Mouse (Mus musculus) cerebellum, adult (tissue): ENCODE measurements around the gene Thrsp.
"Not testable (repeated sequence)": the region's sequence is repeated elsewhere in the genome, so short reads cannot be mapped to it uniquely, and the experiment has no call there.

Experiments
- ATAC-seq: cut with Nextera tagmentation; 2 replicates; pipeline ENCODE4 v1.9.2; 2017; ENCODE audit warnings: mild to moderate bottlenecking, moderate library complexity, mixed read lengths; ENCODE audit not compliant: insufficient number of reproducible peaks, low FRiP score, low TSS enrichment

The Thrsp gene

DNA sequence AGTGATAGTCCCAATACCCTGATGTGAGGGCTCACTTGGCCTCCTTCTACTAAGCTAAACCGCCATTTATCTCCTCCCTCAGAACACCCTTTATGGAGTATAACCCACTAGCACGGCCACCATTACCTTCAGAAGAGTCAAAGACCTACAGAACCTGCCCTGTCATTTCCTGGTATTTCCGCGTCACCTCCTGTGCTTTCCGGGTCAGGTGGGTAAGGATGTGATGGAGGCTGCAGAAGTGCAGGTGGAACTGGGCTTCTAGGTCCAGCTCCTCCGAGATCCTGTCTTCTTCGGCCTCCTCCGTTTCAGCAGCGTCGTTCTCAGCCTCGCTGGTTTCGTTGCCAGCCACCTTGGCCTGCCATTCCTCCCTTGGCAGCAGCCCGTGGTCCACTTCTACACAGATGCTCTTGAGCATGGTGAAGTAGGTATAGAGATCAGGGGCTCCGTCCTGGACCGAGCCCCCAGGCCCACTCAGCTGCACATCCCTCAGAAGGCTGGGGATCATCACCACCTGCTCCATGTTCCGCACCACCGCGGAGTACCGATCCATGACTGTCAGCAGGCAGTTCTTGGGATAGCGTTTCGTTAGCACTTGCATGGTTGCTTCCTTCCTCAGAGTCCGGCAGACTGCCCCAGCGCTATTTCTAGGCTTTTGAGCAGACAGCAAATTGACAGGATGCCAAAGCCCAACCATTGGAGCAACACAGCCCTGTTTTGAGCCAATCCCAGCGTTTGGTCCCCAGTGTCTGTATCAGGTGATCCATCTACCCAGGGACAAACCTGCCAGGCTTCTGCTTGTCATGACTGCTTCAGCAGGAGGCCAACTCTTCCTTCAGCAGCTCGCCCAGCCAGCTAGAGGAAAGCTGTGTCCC is at the start of gene Thrsp:
Gene Thrsp (minus strand): TSS at position 825 of the 872 bp plus-strand sequence.
- ATAC-seq = peak; percentile 88

DNA sequence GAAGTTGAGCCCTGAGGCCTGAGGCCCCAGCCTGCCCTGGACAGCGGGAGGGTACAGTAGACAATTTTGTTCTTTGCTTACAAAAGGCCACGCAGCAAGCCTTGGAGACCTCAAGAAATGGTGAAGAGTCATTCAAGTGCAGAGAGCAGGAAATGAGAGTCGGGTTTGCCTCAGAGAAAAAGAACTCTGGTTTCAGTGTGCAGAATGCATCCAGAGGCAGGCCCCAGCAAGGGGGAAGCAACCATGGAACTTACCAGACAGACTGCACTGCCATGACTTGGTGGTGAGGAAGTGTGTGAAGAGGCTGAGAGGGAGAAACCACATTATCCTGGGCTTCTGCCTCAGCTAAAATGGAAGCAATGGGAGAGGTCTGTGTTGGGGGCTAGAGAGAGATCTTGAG is 38.0 kb upstream of the Thrsp start:
- ATAC-seq = no peak

DNA sequence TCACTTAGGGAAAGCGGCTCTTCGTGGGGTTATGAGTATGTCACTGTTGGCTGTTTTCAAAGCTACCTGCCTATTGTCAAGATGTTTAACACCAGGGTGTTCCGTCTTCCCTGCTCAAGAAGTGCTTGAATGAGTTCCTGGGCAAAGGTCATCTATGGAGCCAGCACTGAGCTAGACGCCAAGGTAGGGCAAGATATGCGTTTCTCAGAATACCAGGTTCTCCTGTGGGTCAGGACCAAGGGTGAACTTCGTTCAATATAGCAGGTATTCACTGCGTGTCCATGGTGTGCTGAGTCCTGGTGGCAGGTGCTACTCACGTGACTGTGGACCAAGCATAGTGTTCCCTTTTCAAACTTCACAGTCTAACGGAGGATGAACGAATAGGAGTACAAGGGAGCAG is 37.3 kb upstream of the Thrsp start:
- no peak for ATAC-seq

DNA sequence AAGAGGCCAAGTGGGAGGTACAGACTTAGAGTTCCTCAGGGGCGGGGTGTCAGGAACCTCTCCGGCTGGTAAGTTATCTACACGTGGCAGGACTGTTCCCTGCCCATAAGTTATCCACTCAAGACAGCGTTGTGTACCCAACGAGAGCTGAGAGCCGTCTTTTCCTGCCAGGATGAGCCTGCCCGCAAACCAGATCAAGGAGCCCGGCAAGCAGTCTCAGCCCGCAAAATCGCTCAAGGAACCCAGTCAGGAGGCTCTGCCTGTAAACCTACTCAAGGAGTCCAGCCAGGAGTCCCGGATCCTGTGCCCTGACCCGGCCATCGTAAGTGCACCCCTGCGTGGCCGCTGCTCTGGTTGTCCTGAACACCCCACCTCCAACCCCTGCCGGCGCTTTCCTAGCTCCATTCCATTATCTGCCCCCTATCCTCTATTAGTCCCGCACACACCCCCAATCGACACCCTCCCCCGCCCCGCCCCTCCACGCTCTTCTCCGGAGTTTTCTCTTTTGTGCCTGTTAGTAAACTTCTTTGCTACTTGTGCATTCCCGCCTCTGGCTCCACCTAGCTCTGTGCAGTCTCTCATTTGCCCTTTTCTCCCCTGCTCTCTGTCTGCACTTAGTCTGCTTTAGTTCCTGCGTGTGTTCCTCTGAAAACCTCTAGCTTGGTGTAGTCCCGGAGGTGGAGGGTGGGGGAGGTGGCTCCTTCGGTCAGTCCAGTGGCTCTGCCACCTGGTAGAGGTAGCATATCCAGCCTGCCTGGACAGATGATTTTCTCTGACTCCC is 35.8 kb upstream of the Thrsp start:
- no peak for ATAC-seq

- no peak for ATAC-seq
These were observed 34.7 kb upstream of the Thrsp start for GRCm38 (mm10) chr7:97452196-97452595.

DNA sequence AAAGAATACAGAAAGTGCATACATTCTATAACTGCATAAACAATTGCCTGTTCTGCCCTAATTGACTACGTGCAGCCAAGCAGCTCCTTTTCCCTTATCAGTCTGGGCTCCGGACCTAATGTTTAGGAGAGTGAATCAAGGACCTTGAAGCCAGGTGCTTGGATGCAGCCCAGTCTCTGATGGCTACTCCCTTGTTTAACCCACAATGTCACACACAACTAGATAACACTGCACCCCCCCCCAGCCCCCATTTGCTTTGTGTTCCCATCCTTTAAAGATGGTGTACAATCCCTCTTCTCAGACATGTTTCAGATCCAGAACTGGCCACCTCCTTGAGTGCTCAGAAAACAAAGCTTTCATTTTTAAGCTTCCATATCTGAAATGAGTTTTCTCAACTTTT is 33.5 kb upstream of the Thrsp start, which contains the start of gene Kctd14:
Gene Kctd14 (plus strand): TSS at position 301 of the 400 bp plus-strand sequence.
- not testable (repeated sequence) for ATAC-seq

- ATAC-seq = no peak
These were observed 29.6 kb upstream of the Thrsp start for GRCm38 (mm10) chr7:97447050-97447531.

DNA sequence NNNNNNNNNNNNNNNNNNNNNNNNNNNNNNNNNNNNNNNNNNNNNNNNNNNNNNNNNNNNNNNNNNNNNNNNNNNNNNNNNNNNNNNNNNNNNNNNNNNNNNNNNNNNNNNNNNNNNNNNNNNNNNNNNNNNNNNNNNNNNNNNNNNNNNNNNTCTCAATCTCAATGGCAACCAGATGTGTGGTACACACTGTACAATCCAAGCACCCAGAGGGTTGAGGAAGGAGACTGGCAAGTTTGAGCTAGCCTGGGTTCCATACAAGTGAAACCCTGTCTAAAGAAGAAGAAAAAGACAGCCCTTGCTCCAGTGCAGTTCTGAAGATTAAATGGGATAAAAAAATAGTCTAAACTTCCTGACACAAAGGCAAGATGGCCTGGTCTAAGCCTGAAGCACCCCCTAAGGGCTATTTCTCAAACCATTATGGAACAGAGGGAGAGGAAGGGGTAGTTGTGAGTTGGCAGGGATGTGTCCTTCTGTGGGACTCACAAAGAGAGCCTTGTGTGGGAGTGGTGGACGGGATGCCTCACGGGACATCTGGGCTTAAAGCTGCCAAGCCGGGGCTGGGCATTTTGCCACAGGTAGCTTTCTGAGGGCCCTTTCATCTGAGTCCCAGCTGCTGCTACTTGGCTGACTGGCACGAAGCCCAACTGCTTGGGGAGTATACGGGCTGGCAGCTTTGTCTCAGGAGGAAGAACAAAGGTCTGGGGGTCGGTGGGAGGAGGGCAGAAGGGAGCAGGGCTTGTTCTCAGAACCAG is 28.8 kb upstream of the Thrsp start:
- ATAC-seq = peak; percentile 72; the same call in 1 of the 2 replicates

DNA sequence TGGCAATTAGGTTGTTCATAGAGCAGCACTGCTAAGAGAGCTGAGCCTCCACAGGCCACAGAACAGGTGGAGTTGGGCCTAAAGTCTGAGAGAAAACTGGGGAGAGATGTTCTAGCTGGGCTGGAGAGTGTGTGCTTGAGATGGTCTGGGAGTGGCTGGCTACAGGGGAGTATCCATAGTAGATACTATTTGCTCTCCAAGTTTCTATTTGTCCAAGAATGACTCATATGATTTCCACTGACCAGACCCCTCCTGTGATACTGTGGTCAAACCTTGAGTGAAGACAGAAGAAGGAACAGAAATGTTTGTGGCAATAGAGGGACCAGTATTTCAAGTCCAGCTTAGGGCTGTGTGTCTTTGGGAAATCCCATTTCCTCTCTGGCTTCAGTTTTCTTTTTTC is 21.5 kb upstream of the Thrsp start:
- no peak for ATAC-seq

DNA sequence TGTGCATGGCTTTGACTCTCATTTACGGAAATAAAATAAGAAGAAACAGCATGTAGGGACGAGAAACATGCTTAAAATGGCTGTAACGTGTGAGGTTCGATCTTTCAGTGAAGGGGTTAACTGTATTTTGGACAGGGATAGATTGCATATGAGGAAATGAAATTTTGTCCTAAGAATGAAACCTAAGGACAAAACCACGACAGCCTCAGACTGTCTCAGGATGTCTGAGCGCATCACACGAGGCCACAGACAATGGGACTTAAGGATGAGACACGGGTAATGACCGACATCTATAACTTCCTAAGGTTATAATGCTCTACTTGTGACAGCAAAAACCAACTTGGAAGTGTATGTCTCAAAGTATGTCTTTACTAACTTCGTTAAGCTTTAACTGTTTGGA is 17.0 kb upstream of the Thrsp start:
- no peak for ATAC-seq

DNA sequence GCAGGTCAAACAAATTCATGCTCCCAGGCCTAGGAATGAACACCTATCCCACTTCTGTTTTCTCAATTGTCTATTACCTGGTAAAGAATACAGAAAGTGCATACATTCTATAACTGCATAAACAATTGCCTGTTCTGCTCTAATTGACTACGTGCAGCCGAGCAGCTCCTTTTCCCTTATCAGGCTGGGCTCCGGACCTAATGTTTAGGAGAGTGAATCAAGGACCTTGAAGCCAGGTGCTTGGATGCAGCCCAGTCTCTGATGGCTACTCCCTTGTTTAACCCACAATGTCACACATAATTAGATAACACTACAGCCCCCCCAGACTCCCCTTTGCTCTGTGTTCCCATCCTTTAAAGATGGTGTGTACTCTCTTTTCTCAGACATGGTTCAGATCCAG is 16.0 kb upstream of the Thrsp start:
- not testable (repeated sequence) for ATAC-seq

- ATAC-seq = no peak
These were observed 12.2 kb upstream of the Thrsp start for GRCm38 (mm10) chr7:97429705-97430104.

DNA sequence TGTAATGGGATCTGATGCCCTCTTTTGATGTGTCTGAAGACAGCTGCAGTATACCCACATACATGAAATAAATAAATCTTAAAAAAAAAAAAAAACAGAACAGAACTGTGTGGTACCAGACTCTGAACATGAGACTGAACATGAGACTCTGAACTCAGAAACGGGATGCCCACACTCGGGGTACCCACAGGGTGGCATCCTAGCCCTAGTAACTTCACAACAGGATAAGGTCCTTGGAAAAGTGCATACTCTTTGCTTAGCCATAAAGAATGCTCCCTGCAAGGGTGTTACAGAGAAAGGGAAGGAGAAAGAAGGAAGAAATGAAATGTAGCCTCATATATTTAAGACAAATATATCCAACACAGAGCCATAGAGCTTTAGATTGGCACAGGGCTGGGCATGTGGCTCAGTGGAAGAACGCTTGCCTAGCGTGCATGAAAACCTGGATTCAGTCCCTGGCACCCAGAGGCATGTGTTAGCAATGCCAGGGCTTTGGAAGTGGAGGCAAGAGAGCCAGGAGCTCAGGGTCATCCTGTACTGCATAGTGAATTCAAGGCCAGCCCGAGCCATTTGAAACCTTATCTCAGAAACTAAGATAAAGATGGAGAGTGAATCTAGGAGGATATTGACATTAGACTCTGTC is 10.4 kb upstream of the Thrsp start:
- peak; percentile 42; the same call in 1 of the 2 replicates for ATAC-seq

GRCm38 (mm10) chr7:97427296-97427695 is 9.8 kb upstream of the Thrsp start:
- no peak for ATAC-seq

GRCm38 (mm10) chr7:97426566-97426965 is 9.0 kb upstream of the Thrsp start:
- peak; percentile 45; the same call in 1 of the 2 replicates for ATAC-seq

GRCm38 (mm10) chr7:97424621-97425245 is 7.2 kb upstream of the Thrsp start:
- ATAC-seq = peak; percentile 63

DNA sequence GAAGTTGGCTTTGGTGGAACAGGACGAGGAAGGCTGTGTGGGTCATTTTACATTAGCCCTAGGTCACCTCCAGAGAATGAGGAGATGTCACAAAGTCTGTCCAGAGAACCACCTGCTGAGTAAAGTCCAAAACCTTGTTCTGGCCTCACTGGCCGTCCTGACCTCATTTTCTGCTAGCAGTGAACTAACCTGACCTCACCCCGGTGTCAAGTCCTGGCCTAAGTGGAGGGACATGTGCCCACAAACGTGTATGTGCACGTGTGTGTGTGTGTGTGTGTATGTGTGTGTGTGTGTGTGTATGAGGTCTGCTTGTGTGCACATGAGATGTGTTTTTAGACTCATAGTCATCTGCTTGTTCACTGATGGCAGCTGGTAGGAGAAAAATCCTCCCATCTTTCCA is 6.2 kb upstream of the Thrsp start:
- no peak for ATAC-seq

GRCm38 (mm10) chr7:97420958-97421651 is 3.6 kb upstream of the Thrsp start:
- no peak for ATAC-seq

GRCm38 (mm10) chr7:97420406-97420805 is 2.9 kb upstream of the Thrsp start:
- ATAC-seq = no peak
